ENCODE assay signal across 10 mouse cellular contexts in the genomic region with DNA sequence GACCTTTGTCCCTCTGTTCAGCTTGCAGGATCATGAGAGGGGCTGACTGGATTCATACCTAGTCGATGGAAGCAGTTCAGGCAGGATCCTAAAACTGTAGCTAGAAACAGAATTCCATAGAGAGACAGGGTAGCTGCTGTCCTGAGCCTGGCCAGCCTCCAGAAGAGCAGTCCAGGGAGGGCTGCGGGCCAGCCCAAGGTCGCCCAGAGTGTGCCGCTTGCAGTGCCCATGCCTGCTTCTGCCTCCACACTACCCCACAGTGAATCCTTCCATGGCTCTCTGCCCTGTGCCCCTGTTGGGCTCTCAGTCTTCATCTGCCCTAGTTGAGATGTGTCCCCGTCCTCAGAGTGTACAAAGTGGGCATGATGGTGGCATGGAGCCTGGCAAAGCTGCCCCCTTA. TPM values are rescaled to one million over a fixed set of nuclear protein-coding genes. Genes with fewer than 3 reads are reported as not detected.
A peak's percentile ranks its signal among the peaks of the same experiment; 100 is the strongest.
DNase-seq lines count a peak whose midpoint lies in the region; TF ChIP-seq lines count a peak whose summit lies in the region.
"Had no signal": no experiment of that assay in that cellular context is flagged by ENCODE, and none has a peak within 500 bp of the region (broad histone marks: within the 10 kb centered on the region; RNA-seq: fewer than 3 reads in every experiment).

No protein-coding gene starts in this region.

- TF ChIP-seq CTCF in gastrocnemius, adult 2 months (IDR thresholded peaks at IDR 0.05) = no peak
- no peak for TF ChIP-seq CTCF in left cerebral cortex, adult 2 months (IDR thresholded peaks at IDR 0.05)

- DNase-seq in gastrocnemius, adult 2 months = peak; percentile 70
- no peak for DNase-seq in gastrocnemius, adult 18-20 months (ENCODE audit: low spot score)
- no peak for DNase-seq in left cerebral cortex, adult 2 months (ENCODE audit: extremely low spot score in 1 of 2, low spot score in 2 of 2)
- no peak for DNase-seq in left cerebral cortex, postnatal 14 days (ENCODE audit: low spot score in 2 of 2)
- peak; percentile 84 for DNase-seq in brain, adult 2 months (ENCODE audit: low read depth, low spot score)
- DNase-seq in heart, postnatal 4 days = peak; percentile 55
- no peak for DNase-seq in layer of hippocampus, adult 9-11 months
- DNase-seq in c-Kit-positive CD71-positive TER-119-positive erythroid progenitor cells, embryonic 14.5 days (ENCODE audit: low spot score) = no peak

- no peak overlapping the region for H3K4me3 ChIP-seq in gastrocnemius, adult 2 months
- H3K4me3 ChIP-seq in left cerebral cortex, adult 2 months = peak overlapping the region; percentile 11; the same call in 1 of the 2 replicates
- H3K4me3 ChIP-seq: liver, embryonic 15.5 days; midbrain, embryonic 12.5 days had no signal

- H3K27ac ChIP-seq in gastrocnemius, adult 2 months = no peak overlapping the region
- peak overlapping the region; percentile 93 for H3K27ac ChIP-seq in left cerebral cortex, adult 2 months
- H3K27ac ChIP-seq: liver, embryonic 15.5 days; midbrain, embryonic 12.5 days had no signal

- intact Hi-C loops in gastrocnemius, adult 2 months (cut with DNase I) = no loop called here
- intact Hi-C loops in left cerebral cortex, adult 2 months (cut with DNase I) = no loop called here
- intact Hi-C loops in left cerebral cortex, postnatal 14 days (cut with DNase I) = no loop called here

RNA-seq across cellular contexts. Expression of gene Rtn4r, which starts 7.8 kb away (rescaled TPM):
- total RNA-seq in gastrocnemius, adult 2 months (2021) = not detected
- under 1 TPM in 1 of 2 experiments, not detected in 1; 0.11 TPM for total RNA-seq in gastrocnemius, adult 18-20 months (2021)
- total RNA-seq in left cerebral cortex, adult 2 months (2021) = 100 to 1,000 TPM; 138 to 147 TPM
- total RNA-seq in left cerebral cortex, postnatal 14 days (2021) = 100 to 1,000 TPM; 105 to 118 TPM
- 1 to 10 TPM; 6.0 to 7.8 TPM for total RNA-seq in heart, postnatal 4 days (2021)

RNA-seq across cellular contexts. Expression of gene Prodh, which starts 45.2 kb away (rescaled TPM):
- total RNA-seq in gastrocnemius, adult 2 months (2021) = 10 to 100 TPM; 11.0 to 18.9 TPM
- total RNA-seq in gastrocnemius, adult 18-20 months (2021) = 10 to 100 TPM in 1 of 2 experiments, 1 to 10 TPM in 1; 4.6 to 11.1 TPM
- total RNA-seq in left cerebral cortex, adult 2 months (2021) = 10 to 100 TPM; 38.9 to 40.8 TPM
- total RNA-seq in left cerebral cortex, postnatal 14 days (2021) = 10 to 100 TPM; 27.1 to 33.7 TPM
- total RNA-seq in heart, postnatal 4 days (2021) = 1 to 10 TPM; 5.3 to 6.0 TPM

Comparison
In these comparisons a context has a peak if more than half of its experiments do, and no peak if none do; other contexts are left out.
1. DNase-seq: peak in gastrocnemius, adult 2 months (single experiment), brain, adult 2 months (single experiment) and heart, postnatal 4 days (single experiment); none in gastrocnemius, adult 18-20 months (single experiment), left cerebral cortex, adult 2 months (0 of 2), left cerebral cortex, postnatal 14 days (0 of 2), layer of hippocampus, adult 9-11 months (single experiment) and c-Kit-positive CD71-positive TER-119-positive erythroid progenitor cells, embryonic 14.5 days (single experiment).
2. RNA of gene Rtn4r, which starts 7.8 kb away (total RNA-seq): 138 to 147 TPM in left cerebral cortex, adult 2 months and 105 to 118 TPM in left cerebral cortex, postnatal 14 days; 6.0 to 7.8 TPM in heart, postnatal 4 days, 0.11 TPM in gastrocnemius, adult 18-20 months and not detected in gastrocnemius, adult 2 months; every median in the first group is over 10 times any median in the second.